ENCODE assay signal across 22 mouse cellular contexts in the genomic region with DNA sequence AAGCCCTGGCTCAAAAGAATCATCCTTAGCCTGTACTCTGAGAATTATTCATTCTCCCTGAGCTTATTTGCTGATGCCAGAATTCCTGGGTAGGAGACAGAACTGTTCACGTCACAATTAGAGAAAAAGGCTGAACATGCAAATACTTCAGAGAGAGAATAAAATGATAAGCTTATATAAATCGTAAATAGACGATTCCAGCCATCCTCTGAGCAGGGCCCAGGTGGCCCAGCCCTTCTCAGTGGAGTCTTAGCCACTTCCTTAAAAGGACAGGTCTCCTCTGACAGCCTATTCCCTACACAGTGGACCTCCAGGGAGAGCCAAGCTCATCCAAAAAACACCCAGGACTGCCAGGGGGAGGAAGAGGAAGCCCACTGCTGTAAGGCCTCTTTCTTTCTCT.
DNase-seq lines count a peak whose midpoint lies in the region; ATAC-seq lines count a peak whose summit lies in the region.
"Had no signal": no experiment of that assay in that cellular context is flagged by ENCODE, and none has a peak within 500 bp of the region (broad histone marks: within the 10 kb centered on the region; RNA-seq: fewer than 3 reads in every experiment).

No protein-coding gene starts in this region.

- H3K36me3 ChIP-seq in heart, embryonic 10.5 days = no peaks in the 10 kb centered on the region
- H3K36me3 ChIP-seq in hindbrain, embryonic 13.5 days = no peaks in the 10 kb centered on the region
- H3K36me3 ChIP-seq in hindbrain, embryonic 16.5 days (ENCODE audit: control insufficient read depth, insufficient read depth, low read length) = no peaks in the 10 kb centered on the region
- no peaks in the 10 kb centered on the region for H3K36me3 ChIP-seq in midbrain, embryonic 15.5 days (replicated peaks)
- no peaks in the 10 kb centered on the region for H3K36me3 ChIP-seq in midbrain, embryonic 10.5 days
- no peaks in the 10 kb centered on the region for H3K36me3 ChIP-seq in stomach, embryonic 16.5 days (ENCODE audit: control insufficient read depth, insufficient read depth, low read length)
- H3K36me3 ChIP-seq in hindbrain, embryonic 11.5 days (ENCODE audit: control insufficient read depth, insufficient read depth, low read length) = no peaks in the 10 kb centered on the region
- H3K36me3 ChIP-seq: embryonic facial prominence, embryonic 12.5 days; hindbrain, embryonic 10.5 days; limb, embryonic 12.5 days; liver, embryonic 15.5 days; midbrain, embryonic 13.5 days had no signal

- no peaks in the 10 kb centered on the region for H3K9me3 ChIP-seq in heart, embryonic 10.5 days
- no peaks in the 10 kb centered on the region for H3K9me3 ChIP-seq in hindbrain, embryonic 13.5 days
- H3K9me3 ChIP-seq in hindbrain, embryonic 16.5 days (ENCODE audit: control insufficient read depth, low read length) = no peaks in the 10 kb centered on the region
- H3K9me3 ChIP-seq in midbrain, embryonic 15.5 days = no peaks in the 10 kb centered on the region
- H3K9me3 ChIP-seq in midbrain, embryonic 10.5 days (replicated peaks) = no peaks in the 10 kb centered on the region
- H3K9me3 ChIP-seq in stomach, embryonic 16.5 days (replicated peaks; ENCODE audit: control insufficient read depth, low read length) = no peaks in the 10 kb centered on the region
- H3K9me3 ChIP-seq in hindbrain, embryonic 11.5 days (ENCODE audit: control insufficient read depth, low read length) = no peaks in the 10 kb centered on the region
- H3K9me3 ChIP-seq: embryonic facial prominence, embryonic 12.5 days; hindbrain, embryonic 10.5 days; limb, embryonic 12.5 days; liver, embryonic 15.5 days; midbrain, embryonic 13.5 days had no signal

- H3K27me3 ChIP-seq in heart, embryonic 10.5 days (ENCODE audit: insufficient read depth, poor library complexity, severe bottlenecking) = no peaks in the 10 kb centered on the region
- no peaks in the 10 kb centered on the region for H3K27me3 ChIP-seq in hindbrain, embryonic 13.5 days
- no peaks in the 10 kb centered on the region for H3K27me3 ChIP-seq in hindbrain, embryonic 16.5 days (replicated peaks; ENCODE audit: control insufficient read depth, insufficient read depth, low read length)
- H3K27me3 ChIP-seq in midbrain, embryonic 15.5 days (replicated peaks) = no peaks in the 10 kb centered on the region
- no peaks in the 10 kb centered on the region for H3K27me3 ChIP-seq in midbrain, embryonic 10.5 days (ENCODE audit: low read depth, poor library complexity, severe bottlenecking)
- H3K27me3 ChIP-seq in stomach, embryonic 16.5 days (ENCODE audit: control insufficient read depth, insufficient read depth, low read length) = no peaks in the 10 kb centered on the region
- H3K27me3 ChIP-seq in hindbrain, embryonic 11.5 days (ENCODE audit: control insufficient read depth, insufficient read depth, low read length) = no peaks in the 10 kb centered on the region
- H3K27me3 ChIP-seq: embryonic facial prominence, embryonic 12.5 days; limb, embryonic 12.5 days; midbrain, embryonic 13.5 days had no signal

- H3K4me2 ChIP-seq in hindbrain, embryonic 13.5 days = no peak overlapping the region
- H3K4me2 ChIP-seq in hindbrain, embryonic 16.5 days (ENCODE audit: low read length) = no peak overlapping the region
- H3K4me2 ChIP-seq in midbrain, embryonic 15.5 days = no peak overlapping the region
- no peak overlapping the region for H3K4me2 ChIP-seq in stomach, embryonic 16.5 days (ENCODE audit: low read depth, low read length)
- no peak overlapping the region for H3K4me2 ChIP-seq in hindbrain, embryonic 11.5 days (replicated peaks; ENCODE audit: low read depth, low read length)
- H3K4me2 ChIP-seq: embryonic facial prominence, embryonic 12.5 days; limb, embryonic 12.5 days; liver, embryonic 15.5 days; midbrain, embryonic 13.5 days had no signal

- H3K9ac ChIP-seq in hindbrain, embryonic 13.5 days = no peak overlapping the region
- H3K9ac ChIP-seq in hindbrain, embryonic 16.5 days (ENCODE audit: low read depth, low read length) = no peak overlapping the region
- H3K9ac ChIP-seq in midbrain, embryonic 15.5 days = no peak overlapping the region
- H3K9ac ChIP-seq in stomach, embryonic 16.5 days (ENCODE audit: low read length) = no peak overlapping the region
- H3K9ac ChIP-seq in hindbrain, embryonic 11.5 days (ENCODE audit: low read depth, low read length) = no peak overlapping the region
- H3K9ac ChIP-seq: embryonic facial prominence, embryonic 12.5 days; limb, embryonic 12.5 days; liver, embryonic 15.5 days; midbrain, embryonic 13.5 days had no signal

- no peak for ATAC-seq in hindbrain, embryonic 13.5 days (ENCODE audit: low FRiP score)
- no peak for ATAC-seq in hindbrain, embryonic 16.5 days
- ATAC-seq in midbrain, embryonic 15.5 days (replicated peaks) = no peak
- peak; percentile 76 for ATAC-seq in stomach, embryonic 16.5 days (ENCODE audit: insufficient read depth, low FRiP score)
- ATAC-seq in hindbrain, embryonic 11.5 days (ENCODE audit: low FRiP score) = no peak
- ATAC-seq: forebrain, embryonic 16.5 days; midbrain, embryonic 13.5 days had no signal

- 39% methylated on average over 3 of the region's 3 CpGs for WGBS in heart, embryonic 10.5 days
- WGBS in hindbrain, embryonic 13.5 days = 77% methylated on average over 3 of the region's 3 CpGs
- 52% methylated on average over 3 of the region's 3 CpGs for WGBS in hindbrain, embryonic 16.5 days
- WGBS in midbrain, embryonic 15.5 days = 67% methylated on average over 3 of the region's 3 CpGs
- WGBS in midbrain, embryonic 10.5 days = 84% methylated on average over 3 of the region's 3 CpGs
- WGBS in stomach, embryonic 16.5 days = 49% methylated on average over 3 of the region's 3 CpGs
- 70% methylated on average over 3 of the region's 3 CpGs for WGBS in hindbrain, embryonic 11.5 days

- peaks cover 81% of the 10 kb centered on the region for H3K4me1 ChIP-seq in heart, embryonic 10.5 days
- H3K4me1 ChIP-seq in hindbrain, embryonic 13.5 days (replicated peaks) = peaks cover 24% of the 10 kb centered on the region
- peaks cover 7% of the 10 kb centered on the region for H3K4me1 ChIP-seq in hindbrain, embryonic 16.5 days (ENCODE audit: control insufficient read depth, insufficient read depth, low read depth, low read length)
- H3K4me1 ChIP-seq in midbrain, embryonic 15.5 days = peaks cover 10% of the 10 kb centered on the region; the same call in 1 of the 2 replicates
- H3K4me1 ChIP-seq in midbrain, embryonic 10.5 days = no peaks in the 10 kb centered on the region; the same call in 1 of the 2 replicates
- peaks cover 19% of the 10 kb centered on the region for H3K4me1 ChIP-seq in stomach, embryonic 16.5 days (ENCODE audit: control insufficient read depth, insufficient read depth, low read length)
- H3K4me1 ChIP-seq in hindbrain, embryonic 11.5 days (replicated peaks; ENCODE audit: control insufficient read depth, insufficient read depth, low read length) = no peaks in the 10 kb centered on the region
- H3K4me1 ChIP-seq: liver, embryonic 15.5 days had no signal

- no peak for DNase-seq in heart, embryonic 10.5 days (ENCODE audit: low spot score)
- DNase-seq in heart, adult 11 months = no peak
- DNase-seq in midbrain, embryonic 10.5 days (ENCODE audit: low spot score) = no peak
- DNase-seq in hindbrain, embryonic 11.5 days (ENCODE audit: low spot score) = no peak
- DNase-seq: adrenal gland, postnatal 25 days; B cell, adult 2 months; cerebellum, adult 8-10 months; kidney, adult 11 months; kidney, postnatal 14 days; right cerebral cortex, adult 18-20 months; thymus, postnatal 14 days had no signal

- peak overlapping the region; percentile 56 for H3K27ac ChIP-seq in heart, embryonic 10.5 days
- H3K27ac ChIP-seq in hindbrain, embryonic 13.5 days = 0 out of 2 replicates have a peak overlapping the region, but pooled peaks have one; percentile 20
- H3K27ac ChIP-seq in hindbrain, embryonic 16.5 days (ENCODE audit: low read depth, low read length) = no peak overlapping the region
- peak overlapping the region; percentile 29; the same call in 1 of the 2 replicates for H3K27ac ChIP-seq in midbrain, embryonic 15.5 days
- H3K27ac ChIP-seq in midbrain, embryonic 10.5 days (replicated peaks) = no peak overlapping the region
- peak overlapping the region; percentile 75 for H3K27ac ChIP-seq in stomach, embryonic 16.5 days (ENCODE audit: low read length)
- no peak overlapping the region for H3K27ac ChIP-seq in hindbrain, embryonic 11.5 days (ENCODE audit: low read depth, low read length)
- H3K27ac ChIP-seq: embryonic facial prominence, embryonic 12.5 days; hindbrain, embryonic 10.5 days; limb, embryonic 12.5 days; liver, embryonic 15.5 days; macrophage; midbrain, embryonic 13.5 days had no signal

- H3K4me3 ChIP-seq in heart, embryonic 10.5 days = no peak overlapping the region
- no peak overlapping the region for H3K4me3 ChIP-seq in hindbrain, embryonic 13.5 days
- no peak overlapping the region for H3K4me3 ChIP-seq in hindbrain, embryonic 16.5 days (ENCODE audit: low read length)
- H3K4me3 ChIP-seq in midbrain, embryonic 15.5 days = no peak overlapping the region
- no peak overlapping the region for H3K4me3 ChIP-seq in midbrain, embryonic 10.5 days
- no peak overlapping the region for H3K4me3 ChIP-seq in stomach, embryonic 16.5 days (replicated peaks; ENCODE audit: low read length)
- H3K4me3 ChIP-seq in hindbrain, embryonic 11.5 days (ENCODE audit: low read depth, low read length) = no peak overlapping the region
- H3K4me3 ChIP-seq: embryonic facial prominence, embryonic 12.5 days; hindbrain, embryonic 10.5 days; limb, embryonic 12.5 days; liver, embryonic 15.5 days; midbrain, embryonic 13.5 days had no signal

Comparison
In these comparisons a context has a peak if more than half of its experiments do, and no peak if none do; other contexts are left out.
1. H3K27ac ChIP-seq: peak in heart, embryonic 10.5 days (single experiment), hindbrain, embryonic 13.5 days (single experiment), midbrain, embryonic 15.5 days (single experiment) and stomach, embryonic 16.5 days (single experiment); none in hindbrain, embryonic 16.5 days (single experiment), midbrain, embryonic 10.5 days (single experiment) and hindbrain, embryonic 11.5 days (single experiment).